Mouse (Mus musculus) small intestine, adult 2 months (tissue): ENCODE measurements around the gene Aldh3b2.

Source experiments
- CTCF ChIP-seq: fragments of 200-500 bp; IDR thresholded peaks from 2 replicates; pipeline ENCODE4 v1.5.1; 2012; ENCODE audit warnings: low read depth, mild to moderate bottlenecking, control low read depth, inconsistent platforms, low read length, moderate library complexity, mixed read lengths; ENCODE audit not compliant: insufficient replicate concordance, insufficient read length; ENCODE audit errors: extremely low read depth
- POLR2A ChIP-seq: fragments of 200-500 bp; IDR thresholded peaks from 2 replicates; pipeline ENCODE4 v1.6.1; 2012; ENCODE audit warnings: low read depth, mild to moderate bottlenecking, control low read depth, inconsistent platforms, low read length, moderate library complexity

- TF ChIP-seq POLR2A, result no peak
- TF ChIP-seq CTCF, result no peak
These were observed 25.1 kb downstream of the Aldh3b2 start for GRCm38 (mm10) chr19:3997231-3997630.
